Mouse (Mus musculus) erythroblast, embryonic 14.5 days (primary cell): ENCODE results near the gene Olfr552.

Source experiments
- GATA1 ChIP-seq: IDR thresholded peaks from 2 replicates; pipeline ENCODE4 v1.6.1; 2012; ENCODE audit warnings: low read length, inconsistent platforms, mixed read lengths
- TAL1 ChIP-seq: IDR thresholded peaks from 3 replicates; pipeline ENCODE4 v1.6.1; 2012; ENCODE audit warnings: low read length, inconsistent platforms, mixed read lengths

DNA sequence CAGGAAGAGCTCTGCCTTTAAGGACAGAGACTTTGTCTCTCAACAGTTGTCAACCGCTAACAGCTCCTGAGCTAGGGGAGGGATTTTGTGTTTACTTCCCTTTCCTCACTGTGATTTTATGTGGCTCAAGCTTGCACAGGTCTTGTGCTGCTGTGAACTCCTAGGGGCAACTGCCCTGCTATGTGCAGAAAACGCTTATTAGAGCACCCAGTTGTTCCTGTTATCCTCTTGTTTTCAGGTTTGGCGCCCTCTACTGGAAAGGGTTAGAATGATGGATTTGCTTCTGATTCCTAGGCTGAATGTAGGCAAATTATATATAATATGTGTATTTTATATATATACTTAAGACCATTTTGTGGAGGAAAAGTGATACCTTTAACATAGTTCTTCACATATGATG lies 39.1 kb downstream of the Olfr552 start:
- no peak for TF ChIP-seq GATA1
- no peak for TF ChIP-seq TAL1
